Mouse (Mus musculus) lung, postnatal 0 days (tissue): ENCODE data around the gene Fzr1.

Experiments
- CTCF ChIP-seq: IDR thresholded peaks from 2 replicates; pipeline ENCODE4 v1.5.1; 2016; ENCODE audit warnings: antibody characterized with exemption, mild to moderate bottlenecking
- EP300 ChIP-seq: IDR thresholded peaks from 2 replicates; pipeline ENCODE4 v1.6.1; 2016; ENCODE audit warnings: antibody characterized with exemption, mild to moderate bottlenecking, control low read depth

- TF ChIP-seq CTCF (no peak), EP300 (no peak)
These were observed 48.9 kb downstream of the Fzr1 start for GRCm38 (mm10) chr10:81329194-81329975.
